Mouse (Mus musculus): ENCODE results near the gene Wipi1. TPM values are rescaled to one million over a fixed set of nuclear protein-coding genes. Genes with fewer than 3 reads are reported as not detected.
"Not testable (repeated sequence)": the region's sequence is repeated elsewhere in the genome, so short reads cannot be mapped to it uniquely, and the experiment has no call there.

Wipi1 gene
- polyA plus RNA-seq, 1 experiment from 2014 or later: 5.7 TPM

GRCm38 (mm10) chr11:109627648-109628047 lies 15.9 kb upstream of the Wipi1 start:
- 87% methylated on average over 4 of the region's 4 CpGs for WGBS
- H3K4me3 ChIP-seq (ENCODE audit: low read depth, low read length): no peak overlapping the region
- no peak overlapping the region for H3K4me2 ChIP-seq (ENCODE audit: low read length)
- H3K36me3 ChIP-seq (ENCODE audit: control insufficient read depth, insufficient read depth, low read length): no peaks in the 10 kb centered on the region
- ATAC-seq (no peak), DNase-seq (ENCODE audit: low spot score) (no peak)
- H3K9me3 ChIP-seq (replicated peaks; ENCODE audit: control insufficient read depth, low read length): no peaks in the 10 kb centered on the region
- no peak overlapping the region for H3K9ac ChIP-seq (ENCODE audit: low read length)
- H3K27ac ChIP-seq (ENCODE audit: low read depth, low read length): no peak overlapping the region
- no peaks in the 10 kb centered on the region; the same call in 1 of the 2 replicates for H3K4me1 ChIP-seq (ENCODE audit: control insufficient read depth, insufficient read depth, low read length)
- H3K27me3 ChIP-seq (replicated peaks; ENCODE audit: control insufficient read depth, insufficient read depth, low read length): no peaks in the 10 kb centered on the region

GRCm38 (mm10) chr11:109623238-109623637 lies 11.5 kb upstream of the Wipi1 start:
- Histone ChIP-seq H3K9me3 (replicated peaks; ENCODE audit: control insufficient read depth, low read length) (no peaks in the 10 kb centered on the region), H3K36me3 (ENCODE audit: control insufficient read depth, insufficient read depth, low read length) (no peaks in the 10 kb centered on the region), H3K9ac (ENCODE audit: low read length) (no peak overlapping the region), H3K4me1 (ENCODE audit: control insufficient read depth, insufficient read depth, low read length) (no peaks in the 10 kb centered on the region; the same call in 1 of the 2 replicates), H3K4me3 (ENCODE audit: low read depth, low read length) (no peak overlapping the region), H3K27me3 (replicated peaks; ENCODE audit: control insufficient read depth, insufficient read depth, low read length) (no peaks in the 10 kb centered on the region), H3K27ac (ENCODE audit: low read depth, low read length) (no peak overlapping the region), H3K4me2 (ENCODE audit: low read length) (no peak overlapping the region)
- no peak for ATAC-seq
- no peak for DNase-seq (ENCODE audit: low spot score)
- WGBS: 92% methylated on average over 7 of the region's 7 CpGs

DNA sequence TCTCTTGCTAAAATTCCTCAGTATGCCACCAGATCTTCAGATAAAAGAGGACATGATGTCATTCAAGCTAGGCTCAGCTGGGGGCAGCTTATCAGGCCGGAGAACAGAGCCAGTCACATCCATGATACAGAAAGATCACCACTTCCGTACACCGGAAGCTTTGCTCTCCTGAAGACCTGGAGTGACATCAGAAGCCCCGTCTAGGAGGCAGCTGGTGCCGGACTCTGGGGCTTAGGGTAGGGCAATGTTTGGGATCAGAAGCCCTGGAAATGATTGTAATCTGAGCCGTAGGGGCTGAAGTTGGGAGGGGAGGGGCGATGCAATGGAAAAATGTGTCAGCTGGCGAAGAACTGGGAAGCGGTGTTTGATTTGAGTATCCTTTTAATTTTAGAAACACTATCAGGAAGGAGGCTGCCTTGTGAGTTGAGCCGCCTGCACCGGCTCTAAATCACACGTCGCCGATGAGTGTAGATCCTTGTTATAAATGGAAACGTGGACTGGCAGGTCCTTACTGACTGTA lies 10.8 kb upstream of the Wipi1 start:
- no peak for ATAC-seq
- Histone ChIP-seq H3K4me2 (ENCODE audit: low read length) (no peak overlapping the region), H3K27me3 (replicated peaks; ENCODE audit: control insufficient read depth, insufficient read depth, low read length) (no peaks in the 10 kb centered on the region), H3K4me1 (ENCODE audit: control insufficient read depth, insufficient read depth, low read length) (no peaks in the 10 kb centered on the region; the same call in 1 of the 2 replicates), H3K9me3 (replicated peaks; ENCODE audit: control insufficient read depth, low read length) (no peaks in the 10 kb centered on the region), H3K4me3 (ENCODE audit: low read depth, low read length) (no peak overlapping the region), H3K9ac (ENCODE audit: low read length) (no peak overlapping the region), H3K36me3 (ENCODE audit: control insufficient read depth, insufficient read depth, low read length) (no peaks in the 10 kb centered on the region), H3K27ac (ENCODE audit: low read depth, low read length) (no peak overlapping the region)
- no peak for DNase-seq (ENCODE audit: low spot score)
- WGBS: 49% methylated on average over 15 of the region's 15 CpGs

DNA sequence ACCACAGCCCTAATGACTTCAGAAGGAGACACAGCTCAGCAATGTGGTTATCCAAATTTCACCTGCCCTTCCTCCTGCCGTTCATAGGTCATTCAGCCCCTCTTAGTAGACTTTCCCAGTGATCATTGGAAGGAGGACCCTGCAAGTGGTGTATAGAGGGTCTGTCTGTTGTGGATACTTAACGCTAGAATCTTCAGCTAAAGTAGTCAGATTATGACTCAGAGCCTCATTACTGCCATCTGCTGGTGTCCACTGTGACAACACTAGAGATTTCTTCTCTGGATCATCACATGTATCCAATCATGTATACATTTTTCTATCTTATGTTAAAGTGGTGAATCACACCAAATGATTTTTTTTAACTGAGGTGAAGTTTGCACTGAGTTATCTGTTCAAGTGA lies 9.4 kb upstream of the Wipi1 start:
- no peak overlapping the region for H3K27ac ChIP-seq (ENCODE audit: low read depth, low read length)
- WGBS: 21% methylated on average over 2 of the region's 2 CpGs
- H3K9me3 ChIP-seq (replicated peaks; ENCODE audit: control insufficient read depth, low read length): no peaks in the 10 kb centered on the region
- H3K4me1 ChIP-seq (ENCODE audit: control insufficient read depth, insufficient read depth, low read length): no peaks in the 10 kb centered on the region; the same call in 1 of the 2 replicates
- H3K9ac ChIP-seq (ENCODE audit: low read length): no peak overlapping the region
- no peaks in the 10 kb centered on the region for H3K27me3 ChIP-seq (replicated peaks; ENCODE audit: control insufficient read depth, insufficient read depth, low read length)
- no peak overlapping the region for H3K4me3 ChIP-seq (ENCODE audit: low read depth, low read length)
- ATAC-seq (no peak; the same call in 1 of the 2 replicates), DNase-seq (ENCODE audit: low spot score) (peak; percentile 85)
- no peak overlapping the region for H3K4me2 ChIP-seq (ENCODE audit: low read length)
- no peaks in the 10 kb centered on the region for H3K36me3 ChIP-seq (ENCODE audit: control insufficient read depth, insufficient read depth, low read length)

DNA sequence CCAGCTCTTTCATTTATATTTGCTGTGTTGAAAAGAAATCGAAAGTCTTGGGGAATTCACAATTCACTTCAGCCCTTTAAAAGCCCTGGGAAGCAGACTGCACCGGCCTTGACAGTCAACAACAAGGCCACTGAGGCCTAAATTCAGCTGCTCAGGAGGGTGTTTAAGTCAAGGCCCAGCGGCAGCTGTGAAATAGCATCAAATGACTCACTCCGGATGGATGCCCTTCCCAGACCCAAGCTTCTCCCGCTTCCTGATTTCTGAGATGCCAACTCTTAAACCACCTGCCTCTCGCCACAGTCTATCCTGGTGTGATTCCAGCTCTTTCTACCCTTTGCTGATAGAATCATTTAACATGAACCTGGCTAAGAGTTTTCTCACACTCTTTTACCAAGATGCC lies 8.6 kb upstream of the Wipi1 start:
- Histone ChIP-seq H3K27ac (ENCODE audit: low read depth, low read length) (no peak overlapping the region), H3K9me3 (replicated peaks; ENCODE audit: control insufficient read depth, low read length) (no peaks in the 10 kb centered on the region), H3K4me1 (ENCODE audit: control insufficient read depth, insufficient read depth, low read length) (no peaks in the 10 kb centered on the region; the same call in 1 of the 2 replicates), H3K27me3 (replicated peaks; ENCODE audit: control insufficient read depth, insufficient read depth, low read length) (no peaks in the 10 kb centered on the region), H3K4me3 (ENCODE audit: low read depth, low read length) (no peak overlapping the region), H3K9ac (ENCODE audit: low read length) (no peak overlapping the region), H3K36me3 (ENCODE audit: control insufficient read depth, insufficient read depth, low read length) (no peaks in the 10 kb centered on the region), H3K4me2 (ENCODE audit: low read length) (no peak overlapping the region)
- ATAC-seq (no peak), DNase-seq (ENCODE audit: low spot score) (no peak)
- WGBS: 84% methylated on average over 6 of the region's 6 CpGs

GRCm38 (mm10) chr11:109619055-109619454 lies 7.3 kb upstream of the Wipi1 start:
- WGBS: 31% methylated on average over 8 of the region's 8 CpGs
- H3K4me2 ChIP-seq (ENCODE audit: low read length); H3K4me3 ChIP-seq (ENCODE audit: low read depth, low read length); H3K9ac ChIP-seq (ENCODE audit: low read length); ATAC-seq; H3K27ac ChIP-seq (ENCODE audit: low read depth, low read length); H3K9me3 ChIP-seq (replicated peaks; ENCODE audit: control insufficient read depth, low read length); H3K36me3 ChIP-seq (ENCODE audit: control insufficient read depth, insufficient read depth, low read length); H3K4me1 ChIP-seq (ENCODE audit: control insufficient read depth, insufficient read depth, low read length); H3K27me3 ChIP-seq (replicated peaks; ENCODE audit: control insufficient read depth, insufficient read depth, low read length): not testable (repeated sequence)
- peak; percentile 34 for DNase-seq (ENCODE audit: low spot score)

- no peaks in the 10 kb centered on the region for H3K9me3 ChIP-seq (replicated peaks; ENCODE audit: control insufficient read depth, low read length)
- 51% methylated on average over 4 of the region's 4 CpGs for WGBS
- H3K36me3 ChIP-seq (ENCODE audit: control insufficient read depth, insufficient read depth, low read length): no peaks in the 10 kb centered on the region
- no peak overlapping the region; the same call in 1 of the 2 replicates for H3K27ac ChIP-seq (ENCODE audit: low read depth, low read length)
- H3K4me3 ChIP-seq (ENCODE audit: low read depth, low read length): no peak overlapping the region
- H3K4me1 ChIP-seq (ENCODE audit: control insufficient read depth, insufficient read depth, low read length): peaks cover 4% of the 10 kb centered on the region; the same call in 1 of the 2 replicates
- H3K4me2 ChIP-seq (ENCODE audit: low read length): no peak overlapping the region
- no peak overlapping the region for H3K9ac ChIP-seq (ENCODE audit: low read length)
- DNase-seq (ENCODE audit: low spot score): no peak
- H3K27me3 ChIP-seq (replicated peaks; ENCODE audit: control insufficient read depth, insufficient read depth, low read length): no peaks in the 10 kb centered on the region
- ATAC-seq: no peak
These were observed 5.0 kb upstream of the Wipi1 start for GRCm38 (mm10) chr11:109616766-109617165.

GRCm38 (mm10) chr11:109616352-109616751 lies 4.6 kb upstream of the Wipi1 start:
- H3K27me3 ChIP-seq (replicated peaks; ENCODE audit: control insufficient read depth, insufficient read depth, low read length): no peaks in the 10 kb centered on the region
- no peaks in the 10 kb centered on the region for H3K9me3 ChIP-seq (replicated peaks; ENCODE audit: control insufficient read depth, low read length)
- H3K27ac ChIP-seq (ENCODE audit: low read depth, low read length): no peak overlapping the region; the same call in 1 of the 2 replicates
- ATAC-seq (no peak), DNase-seq (ENCODE audit: low spot score) (peak; percentile 62)
- H3K4me2 ChIP-seq (ENCODE audit: low read length): no peak overlapping the region
- no peak overlapping the region for H3K4me3 ChIP-seq (ENCODE audit: low read depth, low read length)
- H3K4me1 ChIP-seq (ENCODE audit: control insufficient read depth, insufficient read depth, low read length): peaks cover 4% of the 10 kb centered on the region; the same call in 1 of the 2 replicates
- 27% methylated on average over 4 of the region's 4 CpGs for WGBS
- H3K36me3 ChIP-seq (ENCODE audit: control insufficient read depth, insufficient read depth, low read length): no peaks in the 10 kb centered on the region
- no peak overlapping the region for H3K9ac ChIP-seq (ENCODE audit: low read length)

DNA sequence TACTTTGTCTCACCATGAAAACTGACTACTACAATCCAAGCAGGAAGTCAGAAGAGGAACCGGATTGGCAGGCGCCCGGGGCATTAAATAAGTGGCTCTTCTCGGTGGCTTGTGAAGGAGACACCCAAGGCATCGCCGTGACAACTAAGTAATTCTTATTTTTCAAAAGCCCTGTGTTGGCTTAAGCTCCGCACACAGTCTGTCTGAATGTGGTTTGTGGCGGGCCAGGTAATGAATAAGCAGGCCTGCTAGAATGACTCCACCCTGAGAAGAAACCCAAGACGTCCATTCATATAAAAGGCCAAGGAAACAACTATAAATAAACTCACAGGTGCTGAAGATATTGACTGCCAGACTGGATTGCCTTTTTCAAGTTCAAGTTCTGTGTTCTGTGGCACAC lies 3.5 kb upstream of the Wipi1 start:
- WGBS: 52% methylated on average over 9 of the region's 9 CpGs

More for the DNA sequence above, 3.5 kb upstream of the Wipi1 start:
- peaks cover 8% of the 10 kb centered on the region; the same call in 1 of the 2 replicates for H3K4me1 ChIP-seq (ENCODE audit: control insufficient read depth, insufficient read depth, low read length)
- no peak overlapping the region for H3K9ac ChIP-seq (ENCODE audit: low read length)
- no peak overlapping the region for H3K4me2 ChIP-seq (ENCODE audit: low read length)
- DNase-seq (ENCODE audit: low spot score) (no peak), ATAC-seq (no peak)
- no peaks in the 10 kb centered on the region for H3K36me3 ChIP-seq (ENCODE audit: control insufficient read depth, insufficient read depth, low read length)
- H3K27ac ChIP-seq (ENCODE audit: low read depth, low read length): no peak overlapping the region
- no peaks in the 10 kb centered on the region for H3K9me3 ChIP-seq (replicated peaks; ENCODE audit: control insufficient read depth, low read length)
- H3K27me3 ChIP-seq (replicated peaks; ENCODE audit: control insufficient read depth, insufficient read depth, low read length): no peaks in the 10 kb centered on the region
- H3K4me3 ChIP-seq (ENCODE audit: low read depth, low read length): no peak overlapping the region
